Mouse (Mus musculus) liver, embryonic 11.5 days (tissue): ENCODE measurements around the gene Hectd4. TPM values are rescaled to one million over a fixed set of nuclear protein-coding genes. Genes with fewer than 3 reads are reported as not detected.

ENCODE experiments used
- ATAC-seq: fragments of 200-750 bp; cut with Nextera tagmentation; replicated peaks from 2 replicates; pipeline ENCODE4 v1.8.0; 2017; ENCODE audit warnings: moderate number of reproducible peaks, mild to moderate bottlenecking, moderate TSS enrichment, moderate library complexity; ENCODE audit not compliant: low FRiP score
- DNase-seq: peaks from one replicate; pipeline ENCODE4 v3.0.0-alpha.2; 2017; ENCODE audit warnings: low spot score
- H3K27ac ChIP-seq: fragments of 300-500 bp; sonication (generic); 2 replicates; pipeline ENCODE4 v1.5.1; 2014; ENCODE audit warnings: mild to moderate bottlenecking, low read depth, low read length, control low read depth
- H3K27me3 ChIP-seq: fragments of 300-500 bp; sonication (generic); replicated peaks from 2 replicates; pipeline ENCODE4 v1.6.1; 2014; ENCODE audit warnings: low read length, mixed read lengths; ENCODE audit not compliant: control insufficient read depth, insufficient read depth
- H3K36me3 ChIP-seq: fragments of 300-500 bp; sonication (generic); 2 replicates; pipeline ENCODE4 v1.6.1; 2014; ENCODE audit warnings: mild to moderate bottlenecking, low read length, moderate library complexity, mixed read lengths; ENCODE audit not compliant: control insufficient read depth, insufficient read depth
- H3K4me1 ChIP-seq: fragments of 300-500 bp; sonication (generic); replicated peaks from 2 replicates; pipeline ENCODE4 v1.6.1; 2014; ENCODE audit warnings: low read length, mixed read lengths; ENCODE audit not compliant: control insufficient read depth, insufficient read depth
- H3K4me2 ChIP-seq: fragments of 300-500 bp; sonication (generic); 2 replicates; pipeline ENCODE4 v1.6.1; 2014; ENCODE audit warnings: mild to moderate bottlenecking, control low read depth, moderate library complexity
- H3K4me3 ChIP-seq: fragments of 300-500 bp; sonication (generic); 2 replicates; pipeline ENCODE4 v1.5.1; 2014; ENCODE audit warnings: low read depth, low read length, control low read depth
- H3K9ac ChIP-seq: fragments of 300-500 bp; sonication (generic); 2 replicates; pipeline ENCODE4 v1.6.1; 2014; ENCODE audit warnings: low read depth, low read length, control low read depth
- H3K9me3 ChIP-seq: fragments of 300-500 bp; sonication (generic); 2 replicates; pipeline ENCODE4 v1.6.1; 2016; ENCODE audit warnings: low read length, inconsistent platforms, mixed read lengths; ENCODE audit not compliant: control insufficient read depth
- WGBS: fragments of 180-500 bp; shearing (Covaris S2); extraction: QIAGEN DNeasy Blood & Tissue Kit; methylation state at CpG from one replicate; pipeline ENCODE4 v1.1.7; 2014; 5-methylcytosine and 5-hydroxymethylcytosine counted together
- polyA plus RNA-seq: library from polyadenylated mRNA; unstranded; fragments of >200 nt; fragmentation: Nextera tagmentation; extraction: Ambion mirVana; gene quantifications from 2 replicates; pipeline ENCODE4 v1.2.1, GENCODE M21; 2014

Gene Hectd4
- polyA plus RNA-seq, 1 experiment from 2014 or later: 16.3 TPM

GRCm38 (mm10) chr5:121189182-121189581 lies 30.8 kb upstream of the Hectd4 start:
- 68% methylated on average over 9 of the region's 9 CpGs for WGBS
- Histone ChIP-seq H3K27me3 (no peaks in the 10 kb centered on the region), H3K4me2 (peak overlapping the region; percentile 40), H3K4me3 (peak overlapping the region; percentile 26), H3K9ac (no peak overlapping the region), H3K9me3 (no peaks in the 10 kb centered on the region), H3K36me3 (no peaks in the 10 kb centered on the region), H3K4me1 (peaks cover 43% of the 10 kb centered on the region), H3K27ac (no peak overlapping the region)
- ATAC-seq (no peak), DNase-seq (no peak)

GRCm38 (mm10) chr5:121190210-121190835 lies 29.7 kb upstream of the Hectd4 start:
- peak overlapping the region; percentile 80 for H3K4me2 ChIP-seq
- H3K36me3 ChIP-seq: no peaks in the 10 kb centered on the region
- no peaks in the 10 kb centered on the region for H3K27me3 ChIP-seq
- H3K4me3 ChIP-seq: peak overlapping the region; percentile 96
- WGBS: 20% methylated on average over 21 of the region's 21 CpGs
- no peaks in the 10 kb centered on the region for H3K9me3 ChIP-seq
- ATAC-seq (no peak), DNase-seq (no peak)
- peak overlapping the region; percentile 94 for H3K9ac ChIP-seq
- peaks cover 31% of the 10 kb centered on the region for H3K4me1 ChIP-seq
- peak overlapping the region; percentile 70 for H3K27ac ChIP-seq

GRCm38 (mm10) chr5:121190836-121191583 lies 29.0 kb upstream of the Hectd4 start, which contains the start of gene Ptpn11:
Gene Ptpn11, minus strand, starts transcription at chr5:121191397.
- ATAC-seq (peak; percentile 85), DNase-seq (peak; percentile 89)
- Histone ChIP-seq H3K4me2 (peak within 1 kb of the TSS; percentile 80), H3K9me3 (no peaks in the 10 kb centered on the region), H3K36me3 (no peaks in the 10 kb centered on the region), H3K4me3 (peak within 1 kb of the TSS; percentile 96), H3K9ac (peak within 1 kb of the TSS; percentile 94), H3K4me1 (peaks cover 24% of the 10 kb centered on the region), H3K27me3 (no peaks in the 10 kb centered on the region), H3K27ac (peak within 1 kb of the TSS; percentile 70)
- under 1% methylated on average over 89 of the region's 98 CpGs for WGBS

GRCm38 (mm10) chr5:121191584-121191906 lies 28.5 kb upstream of the Hectd4 start:
- peak overlapping the region; percentile 94 for H3K9ac ChIP-seq
- no peaks in the 10 kb centered on the region for H3K9me3 ChIP-seq
- no peaks in the 10 kb centered on the region for H3K36me3 ChIP-seq
- ATAC-seq: peak; percentile 21; the same call in 1 of the 2 replicates
- H3K4me2 ChIP-seq: peak overlapping the region; percentile 80
- whole genome bisulfite sequencing: 10% methylated on average over 17 of the region's 17 CpGs
- DNase-seq: no peak
- peak overlapping the region; percentile 96 for H3K4me3 ChIP-seq
- H3K27ac ChIP-seq: peak overlapping the region; percentile 70
- no peaks in the 10 kb centered on the region for H3K27me3 ChIP-seq
- H3K4me1 ChIP-seq: peaks cover 24% of the 10 kb centered on the region

- Histone ChIP-seq H3K36me3 (no peaks in the 10 kb centered on the region), H3K4me2 (no peak overlapping the region), H3K27ac (peak overlapping the region; percentile 70), H3K9me3 (no peaks in the 10 kb centered on the region), H3K4me3 (no peak overlapping the region), H3K27me3 (no peaks in the 10 kb centered on the region), H3K9ac (peak overlapping the region; percentile 32), H3K4me1 (peaks cover 34% of the 10 kb centered on the region)
- DNase-seq (no peak), ATAC-seq (peak; percentile 67)
- 33% methylated on average over 1 of the region's 1 CpGs for WGBS
Measured at GRCm38 (mm10) chr5:121194173-121194572, 25.8 kb upstream of the Hectd4 start.

- 26% methylated on average over 5 of the region's 5 CpGs for whole genome bisulfite sequencing
- Histone ChIP-seq H3K9ac (peak overlapping the region; percentile 35), H3K36me3 (no peaks in the 10 kb centered on the region), H3K4me1 (peaks cover 33% of the 10 kb centered on the region), H3K9me3 (no peaks in the 10 kb centered on the region), H3K4me2 (peak overlapping the region; percentile 35), H3K27ac (peak overlapping the region; percentile 60), H3K27me3 (no peaks in the 10 kb centered on the region), H3K4me3 (no peak overlapping the region)
- ATAC-seq (peak; percentile 58), DNase-seq (no peak)
Measured at GRCm38 (mm10) chr5:121196764-121197163, 23.3 kb upstream of the Hectd4 start.

GRCm38 (mm10) chr5:121197337-121197736 lies 22.7 kb upstream of the Hectd4 start:
- WGBS: 86% methylated on average over 2 of the region's 2 CpGs
- H3K4me1 ChIP-seq: peaks cover 33% of the 10 kb centered on the region
- H3K4me2 ChIP-seq: no peak overlapping the region
- peak overlapping the region; percentile 60 for H3K27ac ChIP-seq
- ATAC-seq: no peak
- no peak overlapping the region; the same call in 1 of the 2 replicates for H3K9ac ChIP-seq
- H3K9me3 ChIP-seq: no peaks in the 10 kb centered on the region
- no peaks in the 10 kb centered on the region for H3K36me3 ChIP-seq
- H3K4me3 ChIP-seq: no peak overlapping the region
- no peaks in the 10 kb centered on the region for H3K27me3 ChIP-seq
- no peak for DNase-seq

GRCm38 (mm10) chr5:121198376-121198775 lies 21.6 kb upstream of the Hectd4 start:
- Histone ChIP-seq H3K9ac (no peak overlapping the region), H3K4me2 (peak overlapping the region; percentile 18)
- peak; percentile 53 for ATAC-seq

More at GRCm38 (mm10) chr5:121198376-121198775, 21.6 kb upstream of the Hectd4 start:
- 40% methylated on average over 5 of the region's 5 CpGs for WGBS
- no peaks in the 10 kb centered on the region for H3K36me3 ChIP-seq
- H3K27ac ChIP-seq: peak overlapping the region; percentile 71
- H3K4me1 ChIP-seq: peaks cover 28% of the 10 kb centered on the region
- no peak overlapping the region for H3K4me3 ChIP-seq
- H3K9me3 ChIP-seq: no peaks in the 10 kb centered on the region
- H3K27me3 ChIP-seq: no peaks in the 10 kb centered on the region
- no peak for DNase-seq
